Mouse (Mus musculus): ENCODE measurements around the gene Eif2d. TPM values are rescaled to one million over a fixed set of nuclear protein-coding genes. Genes with fewer than 3 reads are reported as not detected.
A peak's percentile ranks its signal among the peaks of the same experiment; 100 is the strongest.

Gene Eif2d
- polyA plus RNA-seq, 2 experiments, result 19.0 to 30.1 TPM

GRCm38 (mm10) chr1:131112576-131112975 lies 40.4 kb upstream of the Eif2d start:
- H3K36me3 ChIP-seq (replicated peaks; ENCODE audit: control insufficient read depth, insufficient read depth, low read depth), result no peaks in the 10 kb centered on the region
- TF ChIP-seq EP300 (IDR thresholded peaks at IDR 0.05; ENCODE audit: low read depth), result no peak
- TF ChIP-seq CTCF (IDR thresholded peaks at IDR 0.05; ENCODE audit: low read depth), result peak; percentile 32; the same call in 1 of the 2 replicates
- peaks cover 0 to 14% of the 10 kb centered on the region in 2 experiments; a peak in 2 of 4 replicates for H3K4me1 ChIP-seq (replicated peaks; ENCODE audit: control insufficient read depth in 2 of 2, insufficient read depth in 2 of 2, low read length in 1 of 2)
- no peak overlapping the region for H3K9ac ChIP-seq (replicated peaks)
- H3K4me2 ChIP-seq (ENCODE audit: low read depth), result no peak overlapping the region
- no peaks in the 10 kb centered on the region; the same call in 1 of the 2 replicates for H3K27me3 ChIP-seq (ENCODE audit: control insufficient read depth, insufficient read depth, low read length)
- ATAC-seq (ENCODE audit: insufficient read depth) (no peak), DNase-seq (ENCODE audit: low read depth in 3 of 3, low spot score in 3 of 3) (no peak)
- no peak overlapping the region for H3K4me3 ChIP-seq (ENCODE audit: insufficient read depth in 1 of 2, low read depth in 2 of 2, low read length in 2 of 2)
- H3K9me3 ChIP-seq (ENCODE audit: control insufficient read depth, low read length), result no peaks in the 10 kb centered on the region
- H3K27ac ChIP-seq, result no peak overlapping the region
- 36% methylated on average over 6 of the region's 6 CpGs for WGBS (ENCODE audit: insufficient replicate concordance)

GRCm38 (mm10) chr1:131115932-131116331 lies 37.0 kb upstream of the Eif2d start:
- no peak overlapping the region for H3K9ac ChIP-seq (replicated peaks)
- peak in 2 of 3 experiments; percentile 52 to 66 for DNase-seq (ENCODE audit: low read depth in 3 of 3, low spot score in 3 of 3)
- WGBS (ENCODE audit: insufficient replicate concordance), result 6% methylated on average over 6 of the region's 6 CpGs
- no peaks in the 10 kb centered on the region; the same call in 1 of the 2 replicates for H3K27me3 ChIP-seq (ENCODE audit: control insufficient read depth, insufficient read depth, low read length)
- ATAC-seq (ENCODE audit: insufficient read depth), result peak; percentile 44; the same call in 1 of the 2 replicates
- H3K4me2 ChIP-seq (ENCODE audit: low read depth), result no peak overlapping the region
- no peaks in the 10 kb centered on the region for H3K9me3 ChIP-seq (ENCODE audit: control insufficient read depth, low read length)
- no peak overlapping the region for H3K27ac ChIP-seq
- H3K4me1 ChIP-seq (replicated peaks; ENCODE audit: control insufficient read depth in 2 of 2, insufficient read depth in 2 of 2, low read length in 1 of 2), result peaks cover 0 to 9% of the 10 kb centered on the region in 2 experiments; a peak in 2 of 4 replicates
- H3K36me3 ChIP-seq (replicated peaks; ENCODE audit: control insufficient read depth, insufficient read depth, low read depth), result no peaks in the 10 kb centered on the region
- H3K4me3 ChIP-seq (ENCODE audit: insufficient read depth in 1 of 2, low read depth in 2 of 2, low read length in 2 of 2), result no peak overlapping the region
- TF ChIP-seq CTCF (IDR thresholded peaks at IDR 0.05; ENCODE audit: low read depth) (peak; percentile 87), EP300 (IDR thresholded peaks at IDR 0.05; ENCODE audit: low read depth) (no peak)

GRCm38 (mm10) chr1:131116430-131117011 lies 36.5 kb upstream of the Eif2d start:
- DNase-seq (ENCODE audit: low read depth in 3 of 3, low spot score in 3 of 3) (no peak), ATAC-seq (ENCODE audit: insufficient read depth) (peak; percentile 22; the same call in 1 of the 2 replicates)
- Histone ChIP-seq H3K4me3 (ENCODE audit: insufficient read depth in 1 of 2, low read depth in 2 of 2, low read length in 2 of 2) (no peak overlapping the region), H3K36me3 (replicated peaks; ENCODE audit: control insufficient read depth, insufficient read depth, low read depth) (no peaks in the 10 kb centered on the region), H3K27ac (no peak overlapping the region), H3K27me3 (ENCODE audit: control insufficient read depth, insufficient read depth, low read length) (no peaks in the 10 kb centered on the region; the same call in 1 of the 2 replicates), H3K9me3 (ENCODE audit: control insufficient read depth, low read length) (no peaks in the 10 kb centered on the region), H3K4me1 (replicated peaks; ENCODE audit: control insufficient read depth in 2 of 2, insufficient read depth in 2 of 2, low read length in 1 of 2) (peaks cover 0 to 9% of the 10 kb centered on the region in 2 experiments; a peak in 2 of 4 replicates), H3K4me2 (ENCODE audit: low read depth) (no peak overlapping the region), H3K9ac (replicated peaks) (no peak overlapping the region)
- TF ChIP-seq EP300 (IDR thresholded peaks at IDR 0.05; ENCODE audit: low read depth) (no peak), CTCF (IDR thresholded peaks at IDR 0.05; ENCODE audit: low read depth) (no peak)
- 35% methylated on average over 13 of the region's 13 CpGs for WGBS (ENCODE audit: insufficient replicate concordance)

- H3K27ac ChIP-seq, result no peak overlapping the region
Observed at GRCm38 (mm10) chr1:131118530-131118929, 34.5 kb upstream of the Eif2d start.

GRCm38 (mm10) chr1:131119026-131119425 lies 34.0 kb upstream of the Eif2d start:
- TF ChIP-seq EP300 (IDR thresholded peaks at IDR 0.05; ENCODE audit: low read depth) (no peak), CTCF (IDR thresholded peaks at IDR 0.05; ENCODE audit: low read depth) (peak; percentile 84)
- peak in 1 of 3 experiments; percentile 40 for DNase-seq (ENCODE audit: low read depth in 3 of 3, low spot score in 3 of 3)
- peak; percentile 50 for ATAC-seq (ENCODE audit: insufficient read depth)
- Histone ChIP-seq H3K27me3 (ENCODE audit: control insufficient read depth, insufficient read depth, low read length) (no peaks in the 10 kb centered on the region; the same call in 1 of the 2 replicates), H3K9me3 (ENCODE audit: control insufficient read depth, low read length) (no peaks in the 10 kb centered on the region), H3K36me3 (replicated peaks; ENCODE audit: control insufficient read depth, insufficient read depth, low read depth) (no peaks in the 10 kb centered on the region), H3K4me1 (replicated peaks; ENCODE audit: control insufficient read depth in 2 of 2, insufficient read depth in 2 of 2, low read length in 1 of 2) (peaks cover 0 to 5% of the 10 kb centered on the region in 2 experiments; a peak in 1 of 4 replicates), H3K4me2 (ENCODE audit: low read depth) (no peak overlapping the region), H3K4me3 (ENCODE audit: insufficient read depth in 1 of 2, low read depth in 2 of 2, low read length in 2 of 2) (no peak overlapping the region), H3K9ac (replicated peaks) (no peak overlapping the region), H3K27ac (no peak overlapping the region)
- WGBS (ENCODE audit: insufficient replicate concordance), result 31% methylated on average over 2 of the region's 2 CpGs

More at GRCm38 (mm10) chr1:131118530-131118929, 34.5 kb upstream of the Eif2d start:
- H3K36me3 ChIP-seq (replicated peaks; ENCODE audit: control insufficient read depth, insufficient read depth, low read depth), result no peaks in the 10 kb centered on the region
- H3K4me1 ChIP-seq (replicated peaks; ENCODE audit: control insufficient read depth in 2 of 2, insufficient read depth in 2 of 2, low read length in 1 of 2), result peaks cover 0 to 5% of the 10 kb centered on the region in 2 experiments; a peak in 1 of 4 replicates
- H3K9ac ChIP-seq (replicated peaks), result no peak overlapping the region
- no peak for TF ChIP-seq CTCF (IDR thresholded peaks at IDR 0.05; ENCODE audit: low read depth)
- TF ChIP-seq EP300 (IDR thresholded peaks at IDR 0.05; ENCODE audit: low read depth), result no peak
- WGBS (ENCODE audit: insufficient replicate concordance), result 33% methylated on average over 10 of the region's 10 CpGs
- no peak overlapping the region for H3K4me3 ChIP-seq (ENCODE audit: insufficient read depth in 1 of 2, low read depth in 2 of 2, low read length in 2 of 2)
- H3K9me3 ChIP-seq (ENCODE audit: control insufficient read depth, low read length), result no peaks in the 10 kb centered on the region
- ATAC-seq (ENCODE audit: insufficient read depth) (no peak), DNase-seq (ENCODE audit: low read depth in 3 of 3, low spot score in 3 of 3) (no peak)
- no peaks in the 10 kb centered on the region; the same call in 1 of the 2 replicates for H3K27me3 ChIP-seq (ENCODE audit: control insufficient read depth, insufficient read depth, low read length)
- no peak overlapping the region for H3K4me2 ChIP-seq (ENCODE audit: low read depth)

Measured in liver, embryonic 14.5 days (tissue).